Mouse (Mus musculus) heart, embryonic 14.5 days (tissue): ENCODE data around the gene Ttc28. TPM values are rescaled to one million over a fixed set of nuclear protein-coding genes. Genes with fewer than 3 reads are reported as not detected.
A peak's percentile ranks its signal among the peaks of the same experiment; 100 is the strongest.

ENCODE experiments used
- ATAC-seq: fragments of 200-750 bp; cut with Nextera tagmentation; 2 replicates; pipeline ENCODE4 v1.8.0; 2017; ENCODE audit warnings: low read depth, moderate TSS enrichment; ENCODE audit not compliant: insufficient number of reproducible peaks, insufficient read depth, low FRiP score
- H3K27ac ChIP-seq, 2 experiments: fragments of 200-500 bp in 1 of 2; fragments of 300-500 bp in 1 of 2; sonication (generic) in 1 of 2; replicated peaks in 1 of 2; 2 replicates each; pipeline ENCODE4 v1.5.1; 2012 to 2014; ENCODE audit warnings: low read depth in 2 of 2, low read length in 2 of 2, control low read depth in 1 of 2, mild to moderate bottlenecking in 1 of 2, mixed read lengths in 1 of 2; ENCODE audit not compliant: control insufficient read depth in 1 of 2, insufficient read depth in 1 of 2
- H3K27me3 ChIP-seq: fragments of 300-500 bp; sonication (generic); 2 replicates; pipeline ENCODE4 v1.6.1; 2014; ENCODE audit warnings: mild to moderate bottlenecking, low read length, control low read depth; ENCODE audit not compliant: control insufficient read depth, insufficient read depth
- H3K36me3 ChIP-seq: fragments of 300-500 bp; sonication (generic); 2 replicates; pipeline ENCODE4 v1.6.1; 2014; ENCODE audit warnings: mild to moderate bottlenecking, control low read depth, low read length, mixed read lengths; ENCODE audit not compliant: control insufficient read depth, insufficient read depth
- H3K4me1 ChIP-seq, 2 experiments: fragments of 200-500 bp in 1 of 2; fragments of 300-500 bp in 1 of 2; sonication (generic) in 1 of 2; 2 replicates each; pipeline ENCODE4 v1.6.1; 2012 to 2014; ENCODE audit warnings: low read length in 2 of 2, control low read depth in 1 of 2, mixed read lengths in 1 of 2; ENCODE audit not compliant: control insufficient read depth in 2 of 2, insufficient read depth in 2 of 2
- H3K4me2 ChIP-seq: fragments of 300-500 bp; sonication (generic); 2 replicates; pipeline ENCODE4 v1.6.1; 2014; ENCODE audit warnings: mild to moderate bottlenecking, low read length
- H3K4me3 ChIP-seq, 2 experiments: fragments of 200-500 bp in 1 of 2; fragments of 300-500 bp in 1 of 2; sonication (generic) in 1 of 2; 2 replicates each; pipeline ENCODE4 v1.5.1; 2012 to 2014; ENCODE audit warnings: low read length in 2 of 2, mild to moderate bottlenecking in 2 of 2, control low read depth in 1 of 2, low read depth in 1 of 2, moderate library complexity in 1 of 2; ENCODE audit not compliant: control insufficient read depth in 1 of 2, insufficient read depth in 1 of 2
- H3K9ac ChIP-seq: fragments of 300-500 bp; sonication (generic); 2 replicates; pipeline ENCODE4 v1.6.1; 2014; ENCODE audit warnings: mild to moderate bottlenecking, low read length
- H3K9me3 ChIP-seq: fragments of 300-500 bp; sonication (generic); 2 replicates; pipeline ENCODE4 v1.6.1; 2016; ENCODE audit warnings: low read length, control low read depth; ENCODE audit not compliant: control insufficient read depth
- WGBS: fragments of 180-500 bp; shearing (Covaris S2); extraction: QIAGEN DNeasy Blood & Tissue Kit; methylation state at CpG from one replicate; pipeline ENCODE4 v1.1.7; 2014; 5-methylcytosine and 5-hydroxymethylcytosine counted together
- polyA plus RNA-seq: library from polyadenylated mRNA; unstranded; fragments of >200 nt; fragmentation: Nextera tagmentation; extraction: Ambion mirVana; gene quantifications from 2 replicates; pipeline ENCODE4 v1.2.1, GENCODE M21; 2014

Gene Ttc28
- polyA plus RNA-seq, 1 experiment from 2014 or later = 9.0 TPM

DNA sequence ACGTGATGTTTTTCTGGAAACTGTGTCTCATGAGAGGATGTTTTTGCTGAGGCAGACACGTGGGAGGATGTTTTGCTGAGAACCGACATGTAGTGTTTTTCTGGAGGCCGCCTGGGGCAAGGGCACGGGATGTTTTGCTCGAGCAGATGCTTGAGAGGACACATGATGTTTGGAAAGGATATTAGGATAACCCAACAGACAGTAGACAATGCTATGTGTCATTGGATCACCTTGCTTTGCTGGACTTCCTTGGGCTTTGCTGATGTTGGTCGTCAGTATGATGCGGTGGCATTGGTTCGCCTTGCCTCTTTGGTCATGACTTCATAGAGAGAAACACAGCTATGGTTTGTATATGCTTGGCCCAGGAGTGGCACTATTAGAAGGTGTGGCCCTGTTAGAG lies 434.2 kb downstream of the Ttc28 start:
- no peak overlapping the region for H3K27ac ChIP-seq
- ATAC-seq = no peak
- no peak overlapping the region for H3K4me2 ChIP-seq
- peaks cover 8% of the 10 kb centered on the region; the same call in 1 of the 2 replicates for H3K9me3 ChIP-seq
- no peak overlapping the region for H3K9ac ChIP-seq
- WGBS = 82% methylated on average over 9 of the region's 9 CpGs
- H3K36me3 ChIP-seq = no peaks in the 10 kb centered on the region
- no peak overlapping the region for H3K4me3 ChIP-seq
- 0 out of 4 replicates have a peak, but pooled peaks cover 0 to 2% of the 10 kb centered on the region in 2 experiments for H3K4me1 ChIP-seq
- no peaks in the 10 kb centered on the region for H3K27me3 ChIP-seq

DNA sequence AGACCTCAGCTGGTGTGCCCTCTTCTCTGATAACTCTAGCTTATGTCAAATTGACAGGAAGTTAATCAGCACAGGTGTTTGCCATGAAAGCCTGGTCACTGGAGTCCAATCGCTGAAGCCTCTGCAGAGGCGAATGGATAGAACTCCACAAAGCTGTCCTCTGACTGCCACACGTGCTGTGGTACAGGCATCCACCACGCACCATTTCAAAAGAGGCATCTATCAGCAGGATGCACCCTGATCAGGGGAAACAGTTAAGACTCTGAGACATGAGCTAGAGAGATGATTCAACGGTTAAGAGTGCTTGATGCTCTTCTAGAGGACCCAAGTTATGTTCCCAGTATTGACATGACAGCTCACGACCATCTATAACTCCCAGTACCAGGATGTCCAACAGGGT lies 435.5 kb downstream of the Ttc28 start:
- H3K9me3 ChIP-seq = peaks cover 8% of the 10 kb centered on the region; the same call in 1 of the 2 replicates
- H3K36me3 ChIP-seq = no peaks in the 10 kb centered on the region
- 84% methylated on average over 6 of the region's 6 CpGs for WGBS
- no peaks in the 10 kb centered on the region for H3K27me3 ChIP-seq
- no peak for ATAC-seq
- H3K9ac ChIP-seq = no peak overlapping the region
- no peak overlapping the region for H3K4me3 ChIP-seq
- no peak overlapping the region for H3K27ac ChIP-seq
- H3K4me1 ChIP-seq = 0 out of 4 replicates have a peak, but pooled peaks cover 0 to 2% of the 10 kb centered on the region in 2 experiments
- no peak overlapping the region for H3K4me2 ChIP-seq

DNA sequence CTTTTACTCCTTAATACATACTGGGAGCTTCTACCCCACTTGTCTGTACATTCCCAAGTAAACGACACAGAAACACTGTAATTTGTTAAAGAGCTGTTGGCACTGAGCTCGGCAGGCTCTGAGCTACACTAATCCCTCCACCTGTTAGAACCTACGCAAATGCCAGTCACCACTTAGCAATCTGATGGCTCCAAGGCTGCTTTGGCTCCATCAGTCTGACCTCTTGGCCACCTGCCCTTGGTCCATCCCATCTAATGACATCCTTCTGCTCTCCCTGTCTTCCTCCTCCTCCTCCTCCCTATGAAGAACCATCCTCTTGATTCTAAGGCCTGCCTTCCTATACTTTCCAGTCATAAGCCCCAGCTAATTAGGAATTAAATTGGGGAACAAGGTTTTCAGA lies 437.9 kb downstream of the Ttc28 start:
- H3K27ac ChIP-seq = no peak overlapping the region
- H3K36me3 ChIP-seq = no peaks in the 10 kb centered on the region
- no peaks in the 10 kb centered on the region for H3K4me1 ChIP-seq
- no peaks in the 10 kb centered on the region for H3K27me3 ChIP-seq
- H3K4me2 ChIP-seq = no peak overlapping the region
- 71% methylated on average over 3 of the region's 3 CpGs for WGBS
- peaks cover 8% of the 10 kb centered on the region; the same call in 1 of the 2 replicates for H3K9me3 ChIP-seq
- no peak overlapping the region for H3K4me3 ChIP-seq
- ATAC-seq = no peak
- no peak overlapping the region for H3K9ac ChIP-seq

GRCm38 (mm10) chr5:111318946-111319345 lies 439.3 kb downstream of the Ttc28 start:
- H3K4me3 ChIP-seq = no peak overlapping the region
- no peak overlapping the region for H3K4me2 ChIP-seq
- ATAC-seq = no peak
- no peak overlapping the region for H3K9ac ChIP-seq
- no peaks in the 10 kb centered on the region for H3K27me3 ChIP-seq
- H3K27ac ChIP-seq = no peak overlapping the region
- 15% methylated on average over 1 of the region's 1 CpGs for WGBS
- H3K9me3 ChIP-seq = peaks cover 3% of the 10 kb centered on the region; the same call in 1 of the 2 replicates
- no peaks in the 10 kb centered on the region for H3K4me1 ChIP-seq
- H3K36me3 ChIP-seq = no peaks in the 10 kb centered on the region

DNA sequence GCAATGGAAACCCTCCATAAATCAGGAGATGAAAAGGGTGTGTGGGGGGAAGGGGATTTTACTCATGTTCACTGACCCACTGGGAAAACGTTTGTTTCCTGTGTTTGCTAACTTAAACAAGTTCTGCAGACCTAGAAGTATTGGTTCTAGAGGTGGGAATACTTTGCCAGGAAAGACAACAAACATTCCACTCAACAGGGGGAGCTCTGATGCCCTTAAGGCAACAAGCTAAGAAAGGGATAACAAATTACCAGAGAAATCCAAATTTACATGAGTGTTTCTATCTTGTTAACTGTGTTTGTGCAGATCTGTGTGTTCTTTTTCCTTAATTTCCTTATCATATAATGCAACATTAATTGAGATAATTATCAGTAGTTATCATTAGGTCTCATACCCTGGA lies 446.2 kb downstream of the Ttc28 start:
- Histone ChIP-seq H3K27ac (no peak overlapping the region), H3K4me2 (no peak overlapping the region), H3K36me3 (no peaks in the 10 kb centered on the region), H3K27me3 (no peaks in the 10 kb centered on the region), H3K4me3 (no peak overlapping the region), H3K9ac (no peak overlapping the region), H3K4me1 (no peaks in the 10 kb centered on the region), H3K9me3 (0 out of 2 replicates have a peak, but pooled peaks cover 2% of the 10 kb centered on the region)
- 13% methylated on average over 1 of the region's 1 CpGs for WGBS
- no peak for ATAC-seq

- no peak overlapping the region for H3K4me3 ChIP-seq
- H3K36me3 ChIP-seq = 0 out of 2 replicates have a peak, but pooled peaks cover under 1% of the 10 kb centered on the region
- WGBS = 62% methylated on average over 7 of the region's 7 CpGs
- ATAC-seq = no peak
- H3K27me3 ChIP-seq = no peaks in the 10 kb centered on the region
- H3K4me2 ChIP-seq = no peak overlapping the region
- H3K4me1 ChIP-seq = peaks cover 4 to 10% of the 10 kb centered on the region in 2 experiments; a peak in 3 of 4 replicates
- no peak overlapping the region for H3K27ac ChIP-seq
- H3K9ac ChIP-seq = no peak overlapping the region
- 0 out of 2 replicates have a peak, but pooled peaks cover 2% of the 10 kb centered on the region for H3K9me3 ChIP-seq
Measured at GRCm38 (mm10) chr5:111327420-111327819, 447.8 kb downstream of the Ttc28 start.

GRCm38 (mm10) chr5:111329782-111330416 lies 450.3 kb downstream of the Ttc28 start:
- Histone ChIP-seq H3K9ac (peak overlapping the region; percentile 99), H3K9me3 (0 out of 2 replicates have a peak, but pooled peaks cover 2% of the 10 kb centered on the region), H3K27ac (peak overlapping the region; percentile 77 to 87), H3K4me3 (peak overlapping the region; percentile 63 to 94), H3K27me3 (no peaks in the 10 kb centered on the region), H3K36me3 (peaks cover 20% of the 10 kb centered on the region), H3K4me1 (peaks cover 4 to 10% of the 10 kb centered on the region in 2 experiments; a peak in 3 of 4 replicates), H3K4me2 (peak overlapping the region; percentile 76)
- ATAC-seq = no peak
- WGBS = 29% methylated on average over 10 of the region's 10 CpGs
